Mouse (Mus musculus) left cerebral cortex, adult 6 months (tissue): ENCODE results near the gene Espl1. TPM values are rescaled to one million over a fixed set of nuclear protein-coding genes. Genes with fewer than 3 reads are reported as not detected.

ENCODE experiments used
- long read RNA-seq, 2 experiments: library from polyadenylated mRNA; unstranded; transcript quantifications; one replicate each; pipeline ENCODE4 v2.0.0; 2019 to 2020
- polyA plus RNA-seq: library from polyadenylated mRNA; unstranded; fragments of <200 nt; fragmentation: Nextera tagmentation; gene quantifications from 2 replicates; pipeline ENCODE4 v1.2.3, GENCODE M21; 2021

The Espl1 gene
- 0.29 and 1.3 TPM in 2 replicates for polyA plus RNA-seq
- long read RNA-seq, experiment 1, partial matches to known transcripts, result 2 of 3 reads
- long read RNA-seq, experiment 1, other reads (novel, unspliced or antisense), result 1 of 3 reads
- long read RNA-seq, experiment 2, partial matches to known transcripts, result 1 of 1 reads
- long read RNA-seq, experiment 2, other reads (novel, unspliced or antisense), result 0 of 1 reads

DNA sequence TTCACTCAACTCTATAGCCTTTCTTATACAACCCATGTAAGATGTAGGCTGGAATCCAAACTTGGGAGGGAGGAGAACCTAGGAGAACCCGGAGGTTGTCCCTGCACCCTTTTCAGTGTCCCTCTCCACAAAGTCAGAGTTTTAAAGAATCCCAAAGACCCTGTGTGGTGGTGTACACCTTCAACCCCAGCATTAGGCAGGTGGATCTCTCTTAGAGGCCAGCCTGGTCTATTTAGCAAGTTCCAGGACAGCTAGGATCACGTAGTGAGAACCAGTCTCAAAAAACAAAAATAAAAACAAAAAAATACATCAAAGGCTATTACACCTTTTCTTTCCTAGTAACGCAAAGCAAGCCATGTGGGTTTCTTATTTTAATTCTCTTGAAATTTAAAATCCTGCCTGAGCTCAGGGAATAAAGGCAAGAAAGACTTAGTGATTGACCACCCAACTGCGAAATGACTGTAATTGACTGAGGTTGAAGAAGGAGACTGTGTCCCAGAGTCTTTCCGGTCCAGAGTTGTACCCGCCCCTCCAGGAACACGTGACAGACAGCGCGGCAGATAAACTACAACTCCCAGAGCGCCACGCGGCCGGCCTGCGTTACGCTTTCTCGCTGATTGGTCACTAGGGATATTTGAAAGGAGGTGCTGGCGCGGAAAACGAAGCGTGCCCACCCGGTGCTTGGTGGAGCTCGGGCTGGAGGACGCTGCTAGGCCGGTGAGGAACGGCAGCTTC is at the start of gene Espl1:
Gene Espl1, plus strand, starts transcription at position 634 of the 735 bp plus-strand sequence.

DNA sequence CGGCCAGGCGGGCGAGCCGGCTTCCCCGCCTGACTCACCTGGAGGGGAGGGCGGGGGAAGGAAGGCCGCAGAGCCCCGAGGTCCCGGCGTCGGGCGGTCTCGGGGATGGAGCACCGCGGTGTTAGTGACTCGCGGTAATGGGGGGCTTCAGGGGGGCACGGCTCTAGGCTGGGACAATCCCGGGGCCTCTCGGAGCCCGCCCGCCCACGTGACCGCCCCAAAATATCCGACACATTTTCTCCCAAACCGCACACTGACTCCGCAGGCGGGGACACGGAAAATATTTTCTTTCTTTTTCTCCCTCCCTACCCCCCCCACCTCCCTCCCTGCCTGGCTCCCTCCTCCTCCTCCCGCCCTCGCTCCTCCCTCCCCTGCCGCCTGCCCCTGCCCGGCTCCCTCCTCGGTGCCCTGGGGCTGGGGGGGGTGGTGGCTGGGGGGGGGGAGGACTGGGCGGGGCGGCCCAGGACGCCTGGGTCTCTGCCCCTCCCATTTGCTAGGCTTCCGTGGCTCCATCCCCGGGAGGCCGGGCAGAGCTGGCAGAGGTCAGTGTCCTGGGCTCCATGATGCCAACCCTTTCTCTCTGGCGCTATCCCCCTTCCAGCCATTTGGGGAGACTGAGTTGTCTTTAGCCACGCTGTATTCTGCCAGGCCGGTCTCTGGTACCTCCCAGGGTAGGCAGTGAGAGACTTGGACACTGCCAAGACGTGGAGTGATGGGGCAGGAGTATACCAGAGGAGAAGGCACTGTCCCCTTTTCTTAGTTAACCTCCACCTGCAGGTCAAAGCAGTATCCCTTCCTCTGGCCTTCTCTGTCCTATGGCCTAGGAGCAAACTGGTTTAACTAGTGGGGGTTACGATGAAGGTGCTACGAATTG is 38.6 kb upstream of the Espl1 start, which contains the start of gene Rarg:
Gene Rarg, minus strand, starts transcription at position 316 of the 874 bp plus-strand sequence.

DNA sequence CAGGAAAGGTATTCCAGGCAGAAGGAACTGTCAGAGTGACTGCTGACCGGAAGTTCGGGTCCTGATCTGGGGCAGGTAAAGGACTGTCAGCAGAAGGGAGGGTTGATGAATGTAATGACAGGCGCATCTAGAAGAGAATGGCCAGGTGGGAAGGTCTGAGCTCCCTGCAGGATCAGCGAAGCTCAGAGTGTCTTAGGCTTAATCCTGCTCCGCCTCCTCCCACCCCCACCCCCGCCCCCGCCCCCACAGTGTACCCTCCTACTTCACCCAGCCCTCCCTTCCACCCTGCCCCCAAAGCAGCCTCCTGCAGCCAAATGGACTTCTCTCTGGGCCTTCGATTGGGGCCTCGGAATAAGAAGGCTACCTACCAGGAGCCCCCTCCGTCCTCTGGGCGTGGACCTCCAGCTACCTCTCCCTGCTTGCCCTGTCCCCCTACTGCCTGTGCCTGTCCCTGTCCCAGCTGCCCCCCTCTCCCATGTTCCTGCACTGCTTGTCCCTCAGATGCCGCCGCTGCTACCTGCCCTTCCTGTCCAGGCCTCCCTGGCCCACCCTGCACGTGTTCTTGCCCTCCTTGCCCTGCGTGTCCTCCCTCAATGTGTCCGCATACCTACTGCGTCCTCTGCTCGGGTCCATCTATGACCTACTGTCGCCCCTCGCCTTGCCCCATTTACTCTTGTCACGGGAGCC is 25.6 kb upstream of the Espl1 start, which contains the start of gene Gm9918:
Gene Gm9918, plus strand, starts transcription at position 290 of the 687 bp plus-strand sequence.

DNA sequence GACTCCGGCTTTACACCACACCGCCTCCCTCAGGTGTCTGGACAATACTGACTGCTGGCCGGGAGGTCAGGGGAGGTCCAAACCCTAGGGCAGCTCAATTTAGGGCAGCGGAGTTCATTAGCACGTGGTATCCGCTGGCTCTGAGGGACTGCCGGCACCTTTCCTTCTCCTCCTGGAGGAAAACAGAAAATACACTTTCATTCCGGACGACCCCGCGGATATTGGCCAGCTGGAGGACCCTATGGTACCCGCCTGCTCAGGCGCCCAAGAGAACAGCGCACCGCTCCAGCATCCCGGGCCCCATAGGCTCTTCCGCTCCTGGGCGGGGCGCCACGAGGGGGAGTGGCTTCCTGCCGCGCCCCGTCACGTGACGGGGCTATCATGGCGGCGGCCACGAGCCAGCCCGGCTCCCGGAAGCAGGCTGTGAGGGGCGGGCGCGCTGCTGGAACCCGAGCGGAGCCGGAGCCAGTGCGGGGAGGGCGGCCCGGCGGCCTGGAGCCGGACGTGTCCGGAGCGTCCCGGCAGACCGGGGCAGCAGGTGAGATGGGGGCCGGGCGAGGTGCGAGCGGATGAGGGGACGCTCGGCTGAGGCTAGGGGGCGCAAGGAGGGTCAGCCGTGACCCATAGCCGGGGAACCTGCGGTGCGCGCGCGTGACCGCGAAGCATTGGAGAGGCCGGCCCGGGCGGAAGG is 16.8 kb upstream of the Espl1 start, which contains the start of gene Mfsd5:
Gene Mfsd5, plus strand, starts transcription at position 363 of the 691 bp plus-strand sequence.

DNA sequence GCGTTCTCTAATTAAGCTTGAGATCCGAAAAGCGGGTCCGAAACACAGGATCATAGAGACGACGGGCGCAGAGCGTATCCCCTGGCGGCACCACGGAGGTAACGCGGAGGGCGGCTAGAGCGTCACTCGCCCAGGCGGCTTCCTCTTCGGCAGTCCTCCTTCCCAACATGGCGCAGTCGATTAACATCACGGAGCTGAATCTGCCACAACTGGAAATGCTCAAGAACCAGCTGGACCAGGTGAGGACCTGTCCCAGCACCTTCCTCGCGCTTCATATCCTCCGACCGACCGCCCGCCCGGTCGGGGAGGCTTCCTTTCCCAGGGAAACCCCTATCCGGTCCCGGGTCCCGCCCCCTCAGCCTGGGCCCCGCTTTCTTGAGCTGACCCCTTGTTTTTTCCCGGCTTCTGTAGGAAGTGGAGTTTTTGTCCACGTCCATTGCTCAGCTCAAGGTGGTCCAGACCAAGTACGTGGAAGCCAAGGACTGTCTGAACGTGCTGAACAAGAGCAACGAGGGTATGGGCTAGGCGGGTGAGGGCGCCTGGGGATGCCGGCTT is 30.0 kb downstream of the Espl1 start, which contains the start of gene Pfdn5:
Gene Pfdn5, plus strand, starts transcription at position 95 of the 555 bp plus-strand sequence.

DNA sequence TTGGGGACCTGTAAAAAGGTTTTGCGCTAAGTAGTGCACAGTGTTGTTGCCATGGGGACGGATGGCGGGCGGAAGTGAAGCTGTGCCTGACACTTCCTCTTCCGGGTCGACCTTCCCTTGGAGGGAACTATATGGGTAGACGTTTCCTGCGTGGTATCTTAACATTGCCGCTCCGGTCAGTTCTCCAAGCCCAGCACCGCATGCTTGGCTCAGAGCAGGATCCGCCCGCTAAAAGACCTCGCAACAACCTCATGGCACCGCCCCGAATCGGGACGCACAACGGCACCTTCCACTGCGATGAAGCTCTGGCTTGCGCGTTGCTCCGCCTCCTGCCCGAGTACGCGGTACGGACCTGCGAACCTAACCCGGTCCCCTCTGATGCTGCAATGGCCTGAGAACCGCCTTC is 35.5 kb downstream of the Espl1 start, which contains the start of gene Myg1:
Gene Myg1, plus strand, starts transcription at position 100 of the 406 bp plus-strand sequence.

DNA sequence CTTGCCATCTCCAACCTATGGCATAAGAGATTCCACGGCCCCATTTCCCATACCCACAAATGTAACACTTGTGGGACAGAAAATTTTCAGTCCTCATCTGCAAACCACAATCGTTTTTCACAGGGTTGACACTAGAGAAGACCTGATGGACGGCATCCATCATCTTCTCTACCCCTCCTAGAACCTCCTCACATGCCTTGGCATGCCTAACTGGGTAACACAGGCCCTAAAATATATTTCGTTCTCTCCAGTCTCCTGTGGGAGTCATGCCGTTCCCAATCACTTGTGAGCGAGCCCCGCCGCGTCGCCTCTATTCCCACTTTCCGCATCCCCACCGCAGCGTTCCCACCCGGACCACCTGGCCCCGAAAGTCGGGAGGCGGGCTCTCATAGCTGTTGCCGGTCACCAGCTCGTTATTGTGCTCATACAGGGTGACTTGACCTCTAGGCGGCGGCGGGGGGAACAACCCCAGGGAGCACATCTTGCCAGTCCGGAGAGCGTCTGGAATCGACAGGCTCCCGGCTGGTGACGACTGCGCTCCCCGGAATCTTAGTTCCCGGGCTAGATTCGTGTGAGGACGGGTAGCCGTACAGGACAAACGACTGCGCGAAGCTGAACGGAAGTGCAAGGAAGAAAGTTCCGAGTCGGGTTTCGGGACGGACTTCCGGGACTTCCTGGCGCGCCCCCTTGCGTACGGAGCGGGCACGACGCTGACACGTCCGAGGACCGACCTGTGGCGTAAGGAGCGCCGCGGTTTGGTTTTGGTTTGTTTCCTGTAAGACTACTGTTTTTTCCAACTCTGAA is 54.3 kb downstream of the Espl1 start, which contains the start of gene Aaas:
Gene Aaas, minus strand, starts transcription at position 634 of the 804 bp plus-strand sequence.

DNA sequence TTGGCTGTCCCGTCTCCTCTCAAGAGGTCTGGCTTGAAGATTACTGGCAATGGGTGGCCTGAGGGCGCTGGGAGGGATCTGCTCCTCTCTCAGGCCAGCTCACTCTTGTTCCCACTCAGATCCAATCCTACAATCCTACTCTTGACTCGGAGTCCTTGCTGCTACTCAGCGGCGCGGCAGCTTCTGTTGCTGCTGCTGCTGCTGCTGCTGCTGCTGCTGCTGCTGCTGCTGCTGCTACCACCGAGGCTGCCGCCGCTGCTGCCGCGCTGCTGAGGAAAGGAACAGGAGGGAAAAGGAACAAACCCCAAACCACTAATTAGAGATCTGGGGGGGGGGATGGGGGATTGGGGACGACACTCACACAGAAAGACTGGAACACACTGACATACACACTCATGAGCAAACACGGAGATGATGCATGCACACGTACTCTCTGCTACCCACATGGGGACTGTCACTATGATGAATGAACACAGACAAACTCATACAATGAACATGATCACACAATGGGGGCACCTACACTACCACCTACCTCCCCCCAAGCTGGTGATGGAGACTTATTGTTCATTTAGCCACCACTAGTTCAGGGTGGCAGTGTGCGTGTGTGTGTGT is 70.8 kb downstream of the Espl1 start, which contains the start of gene Sp7:
Gene Sp7, minus strand, starts transcription at position 450 of the 612 bp plus-strand sequence.

Other genes starting within 250 kb of the Espl1 start
- 63.4 and 70.1 TPM in 2 replicates for gene Eif4b, start 222.5 kb upstream of the Espl1 start, polyA plus RNA-seq
- 4.7 and 7.1 TPM in 2 replicates for gene Tns2, start 195.9 kb upstream of the Espl1 start, polyA plus RNA-seq
- 30.7 and 78.8 TPM in 2 replicates for gene Spryd3, start 160.0 kb upstream of the Espl1 start, polyA plus RNA-seq
- gene Igfbp6, start 151.9 kb upstream of the Espl1 start, polyA plus RNA-seq, result 189 and 214 TPM in 2 replicates
- 0.05 and 0.12 TPM in 2 replicates for gene Soat2, start 145.7 kb upstream of the Espl1 start, polyA plus RNA-seq
- 5.6 and 12.1 TPM in 2 replicates for gene Zfp740, start 93.0 kb upstream of the Espl1 start, polyA plus RNA-seq
- gene Csad, start 91.5 kb upstream of the Espl1 start, polyA plus RNA-seq, result 17.3 and 23.7 TPM in 2 replicates
- 0.84 and 1.1 TPM in 2 replicates for gene Itgb7, start 64.3 kb upstream of the Espl1 start, polyA plus RNA-seq
- 1.8 and 2.6 TPM in 2 replicates for gene Rarg, start 38.7 kb upstream of the Espl1 start, polyA plus RNA-seq
- not detected in 2 replicates for gene Gm9918, start 25.7 kb upstream of the Espl1 start, polyA plus RNA-seq
- 27.4 and 84.9 TPM in 2 replicates for gene Mfsd5, start 16.8 kb upstream of the Espl1 start, polyA plus RNA-seq
- gene Pfdn5, start 29.9 kb downstream of the Espl1 start, polyA plus RNA-seq, result 1,254 and 1,594 TPM in 2 replicates
- gene Myg1, start 35.4 kb downstream of the Espl1 start, polyA plus RNA-seq, result 60.7 and 68.7 TPM in 2 replicates
- 13.0 and 15.3 TPM in 2 replicates for gene Aaas, start 54.5 kb downstream of the Espl1 start, polyA plus RNA-seq
- 0.74 and 0.84 TPM in 2 replicates for gene Sp7, start 70.9 kb downstream of the Espl1 start, polyA plus RNA-seq
- gene Sp1, start 109.9 kb downstream of the Espl1 start, polyA plus RNA-seq, result 0.85 and 2.6 TPM in 2 replicates
- 0.69 and 1.3 TPM in 2 replicates for gene Amhr2, start 149.1 kb downstream of the Espl1 start, polyA plus RNA-seq
- 77.7 and 88.3 TPM in 2 replicates for gene Prr13, start 162.8 kb downstream of the Espl1 start, polyA plus RNA-seq
- 104 and 109 TPM in 2 replicates for gene Pcbp2, start 174.3 kb downstream of the Espl1 start, polyA plus RNA-seq
- not detected in 2 replicates for gene Gm10337, start 207.5 kb downstream of the Espl1 start, polyA plus RNA-seq
- gene Map3k12, start 220.8 kb downstream of the Espl1 start, polyA plus RNA-seq, result 29.5 and 31.4 TPM in 2 replicates
- gene Tarbp2, start 221.9 kb downstream of the Espl1 start, polyA plus RNA-seq, result 15.8 and 18.3 TPM in 2 replicates
- gene Npff, start 228.7 kb downstream of the Espl1 start, polyA plus RNA-seq, result 0.74 and 0.83 TPM in 2 replicates